Mouse (Mus musculus) lung, postnatal 25 days (tissue): ENCODE measurements around the gene Prpf4.

Experiments used
- DNase-seq: peaks from one replicate; pipeline ENCODE4 v3.0.0; 2022; ENCODE audit warnings: low spot score

Prpf4 gene

DNA sequence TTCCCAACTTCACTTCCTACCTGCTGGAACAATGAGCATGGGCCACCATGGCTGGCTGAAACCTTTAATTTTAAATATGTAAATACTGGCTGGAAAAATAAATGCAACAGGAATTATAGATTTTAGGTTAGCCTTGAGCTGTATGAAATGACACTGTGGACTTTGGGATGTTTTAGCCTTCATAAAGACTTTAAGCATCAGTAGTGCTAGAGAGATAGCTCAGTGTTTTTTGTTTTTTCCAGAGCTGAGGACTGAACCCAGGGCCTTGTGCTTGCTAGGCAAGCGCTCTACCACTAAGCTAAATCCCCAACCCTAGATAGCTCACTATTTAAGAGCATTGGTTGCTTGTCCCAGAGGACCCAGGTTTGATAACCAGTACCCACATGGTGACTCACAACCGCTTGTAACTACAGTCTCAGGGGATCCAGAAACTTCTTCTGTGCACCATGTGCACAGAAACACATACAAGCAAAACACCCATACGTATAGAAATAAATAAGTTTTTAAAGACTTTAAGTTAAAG lies 28.7 kb downstream of the Prpf4 start:
- no peak for DNase-seq

DNA sequence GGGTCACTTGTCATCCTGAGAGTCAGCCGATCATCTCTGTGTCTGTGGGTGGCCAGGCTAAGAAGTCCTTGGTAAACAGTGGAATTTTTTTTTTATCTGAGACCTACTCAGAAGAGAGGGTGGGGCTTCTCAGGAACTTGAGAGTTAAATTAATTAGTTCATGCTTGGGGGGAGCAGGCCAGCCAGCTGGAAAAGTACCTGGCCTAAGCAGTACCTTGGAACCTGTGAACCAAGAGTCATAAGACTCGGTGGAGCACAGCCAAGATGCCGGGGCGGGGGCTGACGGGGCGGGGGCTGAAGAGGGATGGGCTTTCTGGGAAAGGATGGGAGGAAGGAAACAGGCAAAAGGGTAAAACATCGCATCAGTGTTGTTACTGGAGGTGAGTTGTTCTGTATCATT lies 29.3 kb downstream of the Prpf4 start:
- no peak for DNase-seq

DNA sequence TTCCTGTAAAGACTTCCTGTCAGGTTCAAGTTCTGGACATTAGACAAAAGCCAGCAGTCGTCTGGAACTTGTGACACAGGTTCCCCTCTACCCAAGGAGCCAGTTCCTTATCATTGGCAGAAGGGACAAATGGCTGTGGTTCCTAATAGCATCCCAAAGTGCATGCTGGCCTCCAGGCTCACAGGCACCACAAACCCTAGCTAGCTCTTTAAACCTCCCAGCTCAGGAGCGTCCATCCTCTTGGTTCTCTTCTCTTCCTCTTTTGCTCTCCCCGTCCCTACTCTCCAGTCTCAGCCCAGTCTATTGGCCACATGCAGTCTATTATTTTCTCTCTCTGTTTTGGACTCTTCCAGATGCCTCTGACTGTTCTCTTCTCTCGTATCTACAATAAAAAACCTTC lies 31.2 kb downstream of the Prpf4 start:
- DNase-seq = no peak

DNA sequence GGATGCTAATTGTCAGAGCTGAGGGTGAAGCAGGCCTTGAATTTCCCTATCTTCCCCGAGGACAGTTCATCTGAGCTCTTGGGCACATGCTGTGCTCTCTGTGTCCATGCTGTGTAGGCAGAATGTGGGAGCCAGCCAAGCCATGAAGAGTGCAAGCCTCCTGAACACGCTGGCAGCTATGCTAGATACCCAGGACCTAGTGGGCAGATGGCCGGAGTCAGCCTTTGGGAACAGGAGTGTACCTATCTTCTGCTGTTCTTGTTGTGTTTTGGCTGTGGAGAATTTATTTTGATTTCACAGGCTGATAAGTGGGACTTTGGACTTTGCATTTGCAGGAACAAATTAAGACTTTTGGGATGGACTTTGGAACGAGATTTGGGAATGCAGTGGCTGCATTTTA lies 31.9 kb downstream of the Prpf4 start:
- no peak for DNase-seq

DNA sequence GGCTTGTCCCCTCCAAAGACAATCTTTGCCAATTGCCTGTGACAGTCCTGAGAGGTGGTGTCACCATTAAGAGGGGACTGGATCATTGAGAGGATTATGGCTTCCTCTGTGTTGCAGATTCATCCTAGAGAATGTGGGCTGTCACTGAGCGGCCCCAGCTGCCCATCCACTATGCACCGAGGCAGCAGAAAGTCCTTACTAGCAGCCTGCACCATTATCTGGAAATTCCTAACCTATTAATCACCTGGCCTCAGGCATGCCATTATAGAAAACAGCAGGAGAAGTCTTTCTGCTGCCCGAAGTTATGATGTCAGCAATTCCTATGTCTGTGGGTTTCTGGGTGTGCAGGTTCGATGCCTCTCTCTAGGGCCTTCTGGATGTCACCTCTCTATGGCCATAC lies 32.4 kb downstream of the Prpf4 start:
- no peak for DNase-seq

DNA sequence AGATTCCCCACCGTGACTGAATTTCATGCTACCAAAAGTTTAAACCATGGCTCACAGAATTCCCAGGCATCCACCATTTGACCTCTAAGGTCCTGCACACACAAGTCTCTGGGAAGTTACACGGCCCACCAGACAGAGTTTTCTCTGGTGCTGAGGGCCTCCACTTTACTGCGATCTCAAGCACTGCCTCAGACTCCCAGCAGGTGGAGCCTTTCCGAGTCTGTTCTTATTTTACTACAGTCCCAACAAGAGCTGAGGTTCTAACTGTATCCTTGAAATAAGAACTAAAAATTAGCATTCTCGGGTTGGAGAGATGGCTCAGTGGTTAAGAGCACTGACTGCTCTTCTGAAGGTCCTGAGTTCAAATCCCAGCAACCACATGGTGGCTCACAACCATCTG lies 46.4 kb downstream of the Prpf4 start:
- peak; percentile 35 for DNase-seq

DNA sequence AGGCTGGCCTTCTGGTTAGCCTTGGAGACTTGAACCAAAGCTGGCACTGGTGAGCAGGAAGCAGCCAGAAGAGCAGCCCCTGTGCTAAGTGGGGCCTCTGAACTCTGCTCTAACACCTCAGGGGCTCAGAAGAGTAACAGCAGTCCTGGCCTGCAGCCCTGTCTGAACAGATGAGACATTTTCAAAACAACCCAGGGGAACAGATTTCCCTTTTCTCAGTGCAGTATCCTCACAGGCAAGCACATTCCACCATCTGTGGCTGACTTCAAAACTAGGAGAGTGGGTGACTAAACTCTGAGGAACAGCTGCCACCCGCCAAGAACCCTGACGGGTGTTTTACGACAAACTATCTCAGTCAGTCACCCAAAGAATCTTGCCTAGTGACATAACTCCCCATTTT lies 50.5 kb downstream of the Prpf4 start:
- no peak for DNase-seq

DNA sequence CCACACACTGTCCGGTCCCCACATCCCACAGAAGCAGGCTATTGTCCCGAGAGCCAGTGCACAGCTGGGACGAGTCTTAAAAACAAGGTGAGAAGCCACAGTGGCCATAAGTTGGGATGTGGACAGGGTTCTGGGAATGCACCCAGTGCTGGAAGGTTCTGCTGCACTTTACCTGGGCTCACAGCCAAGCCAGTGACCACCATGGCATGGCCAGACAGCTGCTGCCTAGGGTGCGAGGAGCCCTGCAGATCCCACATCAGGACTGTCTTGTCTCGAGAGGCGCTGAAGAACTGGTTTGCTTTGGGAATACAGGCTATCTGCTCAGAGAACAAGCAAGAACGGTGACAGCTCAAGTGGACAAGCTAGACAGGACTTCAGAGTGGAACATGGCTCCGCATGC lies 51.8 kb downstream of the Prpf4 start:
- DNase-seq = no peak

DNA sequence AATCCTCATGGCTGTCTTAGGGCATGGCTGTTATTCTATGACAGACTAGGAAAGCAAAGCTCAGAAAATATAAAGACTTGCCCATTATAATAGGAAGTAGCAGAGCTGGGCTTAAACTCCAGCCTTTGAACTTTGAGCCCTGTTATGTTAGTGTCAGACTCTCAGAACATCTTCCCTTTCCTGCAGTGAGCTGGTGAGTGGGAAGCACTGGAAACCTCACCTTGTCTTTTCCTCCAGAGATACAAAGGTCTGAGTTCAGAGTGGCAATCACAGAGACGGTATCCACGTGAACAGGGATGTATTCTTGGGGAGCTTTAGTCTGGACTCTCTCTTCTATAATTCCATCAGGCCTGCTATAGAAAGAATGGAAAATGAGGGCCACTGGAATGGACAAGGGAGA lies 54.5 kb downstream of the Prpf4 start:
- DNase-seq = no peak

DNA sequence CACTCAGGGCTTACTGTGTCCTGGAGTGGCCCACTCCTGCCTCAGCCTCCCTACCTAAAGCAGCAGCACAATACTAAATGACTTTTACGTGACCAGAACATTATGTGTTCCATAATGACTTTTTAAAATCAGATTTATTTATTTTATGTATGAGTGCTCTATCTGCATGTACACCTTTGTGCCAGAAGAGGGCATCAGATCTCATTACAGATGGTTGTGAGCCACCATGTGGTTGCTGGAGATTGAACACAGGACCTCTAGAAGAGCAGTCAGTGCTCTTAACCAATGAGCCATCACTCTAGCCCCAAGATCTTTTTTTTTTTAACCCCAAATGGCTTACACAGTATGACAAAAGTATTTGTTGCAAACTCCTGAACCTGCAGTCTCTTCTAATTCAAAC lies 59.6 kb downstream of the Prpf4 start:
- no peak for DNase-seq

DNA sequence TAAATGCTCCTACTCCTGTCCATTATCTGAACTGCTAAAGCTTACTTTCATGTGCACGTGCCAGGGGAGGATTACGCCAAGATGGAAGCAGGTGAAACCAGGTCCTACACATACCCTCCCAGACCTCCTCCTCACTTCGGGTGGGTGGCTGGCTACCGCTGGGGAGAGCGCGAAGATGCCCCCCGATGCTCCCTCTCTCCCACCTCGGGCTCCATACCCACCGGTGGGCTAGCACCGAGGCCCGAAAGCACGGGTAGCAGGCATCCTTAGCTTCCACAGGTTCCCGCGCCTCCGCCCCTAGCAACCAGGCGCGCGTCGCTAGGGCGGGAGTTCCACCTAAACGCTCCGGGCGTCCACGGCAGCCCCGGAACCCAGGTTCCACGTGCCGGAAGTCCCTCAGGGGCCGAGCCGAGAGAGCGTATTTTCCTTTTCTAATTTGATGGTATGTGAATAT lies 62.0 kb downstream of the Prpf4 start, which contains the start of gene Wdr31:
TSS of gene Wdr31 (minus strand) at position 299 of the 454 bp plus-strand sequence.
- DNase-seq = peak; percentile 73

DNA sequence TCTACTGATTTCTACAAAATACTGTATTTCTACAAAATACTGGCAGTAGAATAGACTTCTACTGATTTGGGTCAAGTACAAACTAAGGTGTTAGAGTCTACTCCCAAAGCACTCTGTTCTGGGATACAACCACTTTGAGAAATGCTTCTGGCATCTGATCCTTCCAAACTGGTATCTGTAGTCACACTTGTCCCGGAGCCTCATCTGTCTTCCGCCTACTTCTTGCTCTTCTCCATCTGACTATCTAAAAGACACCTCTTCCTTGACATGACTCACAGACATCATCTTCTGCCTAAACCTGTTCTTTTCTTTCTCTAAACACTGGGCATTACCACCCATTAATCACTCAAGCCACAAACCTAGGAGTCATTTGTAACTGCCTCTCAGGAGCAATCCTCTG lies 63.5 kb downstream of the Prpf4 start:
- no peak for DNase-seq

DNA sequence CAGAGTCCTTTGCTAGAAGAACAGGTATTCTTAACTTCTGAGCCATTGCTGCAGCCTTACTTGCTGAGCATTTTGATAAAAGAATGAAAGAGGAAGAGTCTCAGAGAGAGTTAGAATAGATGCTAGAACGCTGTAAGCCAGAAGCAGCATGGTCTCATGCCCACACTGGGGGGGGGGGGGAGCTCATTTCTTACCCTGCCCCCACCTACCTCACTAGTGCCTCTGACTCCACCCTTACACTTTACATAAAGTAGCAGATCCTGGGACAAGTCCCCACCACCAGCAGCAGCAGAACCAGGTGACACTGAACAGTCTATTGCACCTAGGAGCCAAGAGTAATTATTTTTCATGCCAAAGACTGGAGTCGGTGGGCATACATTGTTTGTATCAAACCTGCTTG lies 66.5 kb downstream of the Prpf4 start:
- no peak for DNase-seq

DNA sequence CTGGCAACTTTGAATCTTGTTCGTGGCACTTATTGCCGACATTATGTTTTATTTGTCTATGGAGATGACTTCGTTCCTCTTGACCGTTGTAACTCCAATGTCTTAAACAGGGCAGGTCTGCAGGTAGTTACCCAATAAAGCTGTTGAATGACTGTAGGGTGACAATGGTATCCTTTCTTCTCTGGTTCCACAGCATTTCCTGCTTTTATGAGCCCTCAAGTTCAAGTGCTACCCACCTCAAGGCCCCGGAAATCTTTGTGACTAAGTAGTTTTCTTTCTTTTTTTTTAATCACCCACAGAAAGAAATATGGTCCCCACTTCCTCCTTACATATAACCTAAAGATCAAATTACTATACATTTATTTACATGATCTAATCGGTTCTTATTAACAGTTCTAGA lies 67.2 kb downstream of the Prpf4 start:
- DNase-seq = no peak
